Mouse (Mus musculus) Patski (cell line): Measurements from ENCODE around the gene Hcfc1r1. TPM values are rescaled to one million over a fixed set of nuclear protein-coding genes. Genes with fewer than 3 reads are reported as not detected.

Experiments used
- ATAC-seq: fragments of 100-300 bp; one replicate; pipeline ENCODE4 v1.8.0; 2021
- CTCF ChIA-PET: fragments of 350-600 bp; sonication (Branson Sonifier 250); formaldehyde crosslinking; loops from one replicate; lab custom pipeline; 2022; ENCODE audit warnings: inconsistent platforms; lab: Charles Lee
- POLR2A ChIA-PET: fragments of 350-600 bp; sonication (Branson Sonifier 250); formaldehyde crosslinking; loops from one replicate; lab custom pipeline; 2022; ENCODE audit warnings: antibody characterized with exemption, inconsistent platforms; lab: Charles Lee
- DNase-seq: peaks from one replicate; pipeline ENCODE4 v3.0.0-alpha.2; 2011; ENCODE audit warnings: low read depth, low spot score
- H3K27me3 ChIP-seq: fragments of 371-371 bp; one replicate; pipeline ENCODE4 v1.5.1; 2021
- CTCF ChIP-seq: fragments of 100-300 bp; IDR thresholded peaks from one replicate; pipeline ENCODE4 v1.5.1; 2021
- in situ Hi-C: fragments of 300-500 bp; cut with MboI; formaldehyde crosslinking; loops from 3 replicates; pipeline ENCODE4 v1.11.1; 2018; ENCODE audit warnings: low pct_unique_long_range_greater_than_20kb, mixed read lengths
- polyA plus RNA-seq: library from polyadenylated mRNA; unstranded; gene quantifications from one replicate; pipeline ENCODE4 v1.2.3, GENCODE M21; 2021

Gene Hcfc1r1
- polyA plus RNA-seq = 261 TPM

GRCm38 (mm10) chr17:23673424-23674073 is at the start of gene Hcfc1r1, which contains the start of gene Thoc6:
Gene Hcfc1r1, plus strand, starts transcription at chr17:23673596.
Gene Thoc6, minus strand, starts transcription at chr17:23673882.
- ChIA-PET POLR2A (interaction anchor here (1.5 to 4.0 kb wide), 2 partner anchors 8 to 26 kb away, joined by 4 to 28 read pairs; no protein-coding TSS in a partner anchor), CTCF (interaction anchor here (1.2 to 2.9 kb wide), 3 partner anchors 10 to 26 kb away, joined by 3 to 13 read pairs (median 3); no protein-coding TSS in a partner anchor)
- no peaks in the 10 kb centered on the region for H3K27me3 ChIP-seq
- in situ Hi-C loops = no loop called here
- peak; percentile 68 for ATAC-seq
- TF ChIP-seq CTCF = no peak
- DNase-seq = peak; percentile 77

- CTCF ChIA-PET = interaction anchor here (1.3 to 3.7 kb wide), 2 partner anchors 12 to 18 kb away, joined by 3 to 15 read pairs; no protein-coding TSS in a partner anchor
- in situ Hi-C loops = no loop called here
- ATAC-seq (no peak), DNase-seq (no peak)
- peaks cover 4% of the 10 kb centered on the region for H3K27me3 ChIP-seq
- no peak for TF ChIP-seq CTCF
- POLR2A ChIA-PET = no interaction called here
Measured at GRCm38 (mm10) chr17:23627813-23628212, 45.6 kb upstream of the Hcfc1r1 start.

GRCm38 (mm10) chr17:23630195-23631020 is 43.0 kb upstream of the Hcfc1r1 start:
- peaks cover 7% of the 10 kb centered on the region for H3K27me3 ChIP-seq
- peak; percentile 97 for TF ChIP-seq CTCF
- ATAC-seq (peak; percentile 94), DNase-seq (no peak)
- in situ Hi-C loops = no loop called here
- ChIA-PET POLR2A (no interaction called here), CTCF (interaction anchor here (0.8 to 2.0 kb wide), 11 partner anchors 9 to 78 kb away, joined by 3 to 9 read pairs (median 4); partner anchors contain the start of gene Bicdl2)

- ATAC-seq = no peak
Measured at GRCm38 (mm10) chr17:23631241-23631640, 42.2 kb upstream of the Hcfc1r1 start.

GRCm38 (mm10) chr17:23644613-23645495 is 28.5 kb upstream of the Hcfc1r1 start, which contains the start of gene Mmp25:
Gene Mmp25, minus strand, starts transcription at chr17:23645277.
- ATAC-seq (no peak), DNase-seq (no peak)
- in situ Hi-C loops = no loop called here
- CTCF ChIA-PET = no interaction called here
- no peaks in the 10 kb centered on the region for H3K27me3 ChIP-seq
- TF ChIP-seq CTCF = no peak
- POLR2A ChIA-PET = interaction anchor here (0.6 kb wide), 1 partner anchor 464 kb away, joined by 3 read pairs; no protein-coding TSS in a partner anchor

More at GRCm38 (mm10) chr17:23631241-23631640, 42.2 kb upstream of the Hcfc1r1 start:
- H3K27me3 ChIP-seq = peaks cover 7% of the 10 kb centered on the region
- in situ Hi-C loops = no loop called here
- TF ChIP-seq CTCF = no peak
- CTCF ChIA-PET = interaction anchor here (2.0 kb wide), 1 partner anchor 21 kb away, joined by 6 read pairs; no protein-coding TSS in a partner anchor
- no peak for DNase-seq
- POLR2A ChIA-PET = no interaction called here

- in situ Hi-C loops = no loop called here
- ATAC-seq (no peak), DNase-seq (no peak)
- H3K27me3 ChIP-seq = no peaks in the 10 kb centered on the region
- no peak for TF ChIP-seq CTCF
- ChIA-PET POLR2A (interaction anchor here (0.6 kb wide), 1 partner anchor 463 kb away, joined by 3 read pairs; no protein-coding TSS in a partner anchor), CTCF (no interaction called here)
Measured at GRCm38 (mm10) chr17:23645894-23646293, 27.5 kb upstream of the Hcfc1r1 start.

- ChIA-PET POLR2A (interaction anchor here (1.5 kb wide), 1 partner anchor 25 kb away, joined by 3 read pairs; no protein-coding TSS in a partner anchor), CTCF (interaction anchor here (0.9 to 1.9 kb wide), 5 partner anchors 9 to 55 kb away, joined by 3 to 12 read pairs (median 5); partner anchors contain the start of gene Bicdl2)
- H3K27me3 ChIP-seq = no peaks in the 10 kb centered on the region
- in situ Hi-C loops = no loop called here
- DNase-seq (peak; percentile 85), ATAC-seq (peak; percentile 93)
- no peak for TF ChIP-seq CTCF
Measured at GRCm38 (mm10) chr17:23651363-23651762, 22.0 kb upstream of the Hcfc1r1 start.

GRCm38 (mm10) chr17:23653324-23653723 is 20.1 kb upstream of the Hcfc1r1 start:
- ChIA-PET POLR2A (interaction anchor here (1.1 kb wide), 1 partner anchor 47 kb away, joined by 3 read pairs; no protein-coding TSS in a partner anchor), CTCF (interaction anchor here (0.8 to 1.1 kb wide), 2 partner anchors 11 to 86 kb away, joined by 3 read pairs; no protein-coding TSS in a partner anchor)
- in situ Hi-C loops = no loop called here
- ATAC-seq (no peak), DNase-seq (no peak)
- no peaks in the 10 kb centered on the region for H3K27me3 ChIP-seq
- TF ChIP-seq CTCF = no peak

GRCm38 (mm10) chr17:23654001-23654400 is 19.4 kb upstream of the Hcfc1r1 start:
- in situ Hi-C loops = no loop called here
- ChIA-PET CTCF (interaction anchor here (1.1 kb wide), 1 partner anchor 87 kb away, joined by 3 read pairs; no protein-coding TSS in a partner anchor), POLR2A (interaction anchor here (1.1 kb wide), 1 partner anchor 47 kb away, joined by 3 read pairs; no protein-coding TSS in a partner anchor)
- ATAC-seq = no peak
- TF ChIP-seq CTCF = no peak
- no peaks in the 10 kb centered on the region for H3K27me3 ChIP-seq
- no peak for DNase-seq
